8 mouse cellular contexts compared by ENCODE assay signal in the genomic region with DNA sequence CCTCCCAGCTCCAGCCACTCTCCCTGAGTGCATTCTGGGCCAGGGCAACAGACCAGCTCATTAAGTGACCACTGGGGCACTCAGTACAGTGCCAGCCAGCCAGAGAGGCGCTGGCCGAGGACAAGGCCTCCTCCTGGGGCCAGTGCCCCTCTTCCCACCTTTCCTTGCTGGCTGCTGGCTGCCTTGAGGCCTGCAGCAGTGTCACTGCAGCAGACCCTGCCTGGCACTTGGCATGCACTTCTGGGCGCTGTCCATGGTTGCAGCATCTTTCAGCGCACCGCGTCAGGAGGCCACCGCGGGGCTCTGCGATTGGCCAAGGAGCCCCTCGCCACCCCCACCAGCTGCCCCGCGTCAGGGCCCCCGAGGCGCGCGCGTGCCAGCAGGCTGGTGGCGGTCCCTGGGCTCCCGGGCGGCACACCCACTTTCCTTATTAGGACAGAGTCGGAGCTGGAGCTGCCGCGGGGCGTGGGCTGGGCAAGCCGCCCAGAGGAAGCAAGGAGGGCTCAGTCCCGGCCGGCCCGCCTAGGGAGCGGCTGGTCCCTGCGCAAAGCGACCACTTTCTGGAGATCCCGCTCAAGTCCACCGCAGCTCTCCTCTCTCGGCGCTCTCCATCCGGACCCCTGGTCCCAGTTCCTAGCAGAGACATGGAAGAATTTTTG. TPM values are rescaled to one million over a fixed set of nuclear protein-coding genes. Genes with fewer than 3 reads are reported as not detected.
A peak's percentile ranks its signal among the peaks of the same experiment; 100 is the strongest.
DNase-seq lines count a peak whose midpoint lies in the region; ATAC-seq and TF ChIP-seq lines count a peak whose summit lies in the region.

Prune2 (plus strand) TSS at position 506 of the 659 bp plus-strand sequence.

- peak within 1 kb of the TSS; percentile 30 for H3K9ac ChIP-seq in lung, embryonic 16.5 days (ENCODE audit: low read length)

- H3K4me1 ChIP-seq in lung, embryonic 16.5 days (replicated peaks; ENCODE audit: control insufficient read depth, insufficient read depth, low read length), result peaks cover 12% of the 10 kb centered on the region

- H3K36me3 ChIP-seq in lung, embryonic 16.5 days (ENCODE audit: control insufficient read depth, insufficient read depth, low read length), result no peaks in the 10 kb centered on the region

- CTCF ChIA-PET in Patski (lab: Charles Lee), result interaction anchor here (1.2 kb wide), 1 partner anchor 52 kb away, joined by 3 read pairs; no protein-coding TSS in a partner anchor

- 0% methylated on average over 31 of the region's 36 CpGs for WGBS in lung, embryonic 16.5 days

- peak; percentile 34 for DNase-seq in Patski (ENCODE audit: low read depth, low spot score)
- DNase-seq in cerebellum, adult 9-10 months, result peak; percentile 12
- DNase-seq in frontal cortex, adult 2 months (ENCODE audit: extremely low spot score in 1 of 2, low spot score in 1 of 2), result peak in 1 of 2 experiments; percentile 38
- DNase-seq in layer of hippocampus, adult 8-10 months (ENCODE audit: low spot score in 2 of 2), result peak; percentile 18 to 19
- DNase-seq in ovary, postnatal 36 days (ENCODE audit: low spot score), result peak; percentile 78
- DNase-seq in urinary bladder, postnatal 4 days (ENCODE audit: low spot score in 2 of 2), result peak; percentile 58 to 68

- in situ Hi-C loops in Patski (cut with MboI; ENCODE audit: low pct_unique_long_range_greater_than_20kb), result no loop called here

- no peak within 1 kb of the TSS for H3K27ac ChIP-seq in lung, embryonic 16.5 days (ENCODE audit: low read length)

- no peaks in the 10 kb centered on the region for H3K9me3 ChIP-seq in lung, embryonic 16.5 days (ENCODE audit: control insufficient read depth, low read length)

- peak within 1 kb of the TSS; percentile 44 for H3K4me3 ChIP-seq in lung, embryonic 16.5 days (ENCODE audit: low read length)

- ATAC-seq in Patski, result peak; percentile 92
- peak; percentile 84 to 93 for ATAC-seq in hematopoietic stem cell, adult 5-6 weeks (replicated peaks in 1 of 2; ENCODE audit: insufficient read depth in 1 of 2, low FRiP score in 2 of 2, low TSS enrichment in 1 of 2, low read depth in 1 of 2, poor library complexity in 2 of 2, severe bottlenecking in 2 of 2)
- peak; percentile 97 for ATAC-seq in lung, embryonic 16.5 days (ENCODE audit: low read depth)

- TF ChIP-seq CTCF in Patski (IDR thresholded peaks at IDR 0.05), result no peak

- H3K4me2 ChIP-seq in lung, embryonic 16.5 days (ENCODE audit: low read depth, low read length), result peak within 1 kb of the TSS; percentile 77

- peaks cover 23% of the 10 kb centered on the region for H3K27me3 ChIP-seq in Patski
- H3K27me3 ChIP-seq in lung, embryonic 16.5 days (ENCODE audit: control insufficient read depth, insufficient read depth, low read depth, low read length), result no peaks in the 10 kb centered on the region

- POLR2A ChIA-PET in Patski (lab: Charles Lee), result interaction anchor here (0.6 kb wide), 1 partner anchor 293 kb away, joined by 4 read pairs; no protein-coding TSS in a partner anchor

RNA-seq across cellular contexts. Expression of gene Prune2, which starts in this region (rescaled TPM):
- polyA plus RNA-seq in Patski (2021), result 0.33 TPM
- 72.5 and 72.7 TPM in 2 replicates for polyA plus RNA-seq in frontal cortex, adult 2 months (2012; rRNA removed)
- total RNA-seq in hematopoietic stem cell, adult 5-6 weeks (2017), result 6.3 and 7.0 TPM in 2 replicates
- total RNA-seq in layer of hippocampus, adult 8-10 months (2022), result 10 to 100 TPM; 80.4 to 87.7 (median 84.4) TPM
- 1.1 and 1.5 TPM in 2 replicates for polyA plus RNA-seq in lung, embryonic 16.5 days (2015; fragmentation: Nextera tagmentation; extraction: Ambion mirVana)

Comparison
In these comparisons a context has a peak if more than half of its experiments do, and no peak if none do; other contexts are left out.
1. RNA of gene Prune2 (total RNA-seq): 80.4 to 87.7 TPM in layer of hippocampus, adult 8-10 months; 6.3 to 7.0 TPM in hematopoietic stem cell, adult 5-6 weeks; every median in the first group is over 10 times any median in the second.
2. RNA of gene Prune2 (polyA plus RNA-seq): 72.5 to 72.7 TPM in frontal cortex, adult 2 months; 1.1 to 1.5 TPM in lung, embryonic 16.5 days and 0.33 TPM in Patski (single experiment); every median in the first group is over 10 times any median in the second.
3. Peak in DNase-seq and ATAC-seq in Patski; RNA of the gene not detected or under 1 TPM.
4. Peak in every context shown above with its lines, with median percentiles within 50 percentile points of each other: ATAC-seq.